Mouse (Mus musculus) spleen, postnatal 4 days (tissue): ENCODE results near the gene Bsn.

Experiments
- DNase-seq, 2 experiments: peaks; one replicate each; pipeline ENCODE4 v3.0.0; 2022; ENCODE audit warnings: low spot score in 2 of 2

The Bsn gene

GRCm38 (mm10) chr9:108125731-108126130, 64.5 kb downstream of the Bsn start:
- no peak for DNase-seq

GRCm38 (mm10) chr9:108123916-108124315, 66.3 kb downstream of the Bsn start:
- DNase-seq = no peak

GRCm38 (mm10) chr9:108121170-108121969, 68.8 kb downstream of the Bsn start:
- no peak for DNase-seq

GRCm38 (mm10) chr9:108120671-108121070, 69.5 kb downstream of the Bsn start:
- DNase-seq = no peak

- DNase-seq = no peak
These were observed 70.2 kb downstream of the Bsn start for GRCm38 (mm10) chr9:108119891-108120411.

- DNase-seq = no peak
These were observed 73.0 kb downstream of the Bsn start for GRCm38 (mm10) chr9:108117143-108117542.

- no peak for DNase-seq
These were observed 74.7 kb downstream of the Bsn start for GRCm38 (mm10) chr9:108115290-108116077.

GRCm38 (mm10) chr9:108112719-108113340, 77.4 kb downstream of the Bsn start:
- no peak for DNase-seq

GRCm38 (mm10) chr9:108111593-108112121, 78.5 kb downstream of the Bsn start:
- DNase-seq = no peak

- peak in 1 of 2 experiments; percentile 70 for DNase-seq
These were observed 79.0 kb downstream of the Bsn start for GRCm38 (mm10) chr9:108111101-108111592.

GRCm38 (mm10) chr9:108110160-108110559, 80.0 kb downstream of the Bsn start:
- no peak for DNase-seq

GRCm38 (mm10) chr9:108107867-108108266, 82.3 kb downstream of the Bsn start:
- no peak for DNase-seq

GRCm38 (mm10) chr9:108106090-108106489, 84.1 kb downstream of the Bsn start:
- peak in 1 of 2 experiments; percentile 24 for DNase-seq

GRCm38 (mm10) chr9:108105549-108105863, 84.7 kb downstream of the Bsn start:
- DNase-seq = peak in 1 of 2 experiments; percentile 19

- peak; percentile 62 to 82 for DNase-seq
These were observed 85.2 kb downstream of the Bsn start for GRCm38 (mm10) chr9:108104766-108105548.

- DNase-seq = no peak
These were observed 90.6 kb downstream of the Bsn start for GRCm38 (mm10) chr9:108099619-108100018.

- DNase-seq = no peak
These were observed 94.1 kb downstream of the Bsn start for GRCm38 (mm10) chr9:108095949-108096712.

GRCm38 (mm10) chr9:108095518-108095917, 94.7 kb downstream of the Bsn start:
- DNase-seq = peak; percentile 77 to 89

GRCm38 (mm10) chr9:108094998-108095411, 95.2 kb downstream of the Bsn start:
- DNase-seq = peak; percentile 90 to 91
